Mouse (Mus musculus): Measurements from ENCODE around the gene Cabp1.

GRCm38 (mm10) chr5:115160655-115161054 lies 33.5 kb downstream of the Cabp1 start:
- TF ChIP-seq CTCF (conservative IDR thresholded peaks at IDR 0.05; ENCODE audit: low read length): no peak
- TF ChIP-seq NANOG (IDR thresholded peaks at IDR 0.05; ENCODE audit: borderline replicate concordance, low read length): no peak
- no peak for TF ChIP-seq POU5F1 (IDR thresholded peaks at IDR 0.05; ENCODE audit: borderline replicate concordance, low read length)

Measured in E14TG2a.4 (cell line).